Mouse (Mus musculus): ENCODE results near the gene Ttbk1. TPM values are rescaled to one million over a fixed set of nuclear protein-coding genes. Genes with fewer than 3 reads are reported as not detected.
"Not testable (repeated sequence)": the region's sequence is repeated elsewhere in the genome, so short reads cannot be mapped to it uniquely, and the experiment has no call there.

Gene Ttbk1
- polyA plus RNA-seq (2012; rRNA removed): 0.06 and 0.07 TPM in 2 replicates

DNA sequence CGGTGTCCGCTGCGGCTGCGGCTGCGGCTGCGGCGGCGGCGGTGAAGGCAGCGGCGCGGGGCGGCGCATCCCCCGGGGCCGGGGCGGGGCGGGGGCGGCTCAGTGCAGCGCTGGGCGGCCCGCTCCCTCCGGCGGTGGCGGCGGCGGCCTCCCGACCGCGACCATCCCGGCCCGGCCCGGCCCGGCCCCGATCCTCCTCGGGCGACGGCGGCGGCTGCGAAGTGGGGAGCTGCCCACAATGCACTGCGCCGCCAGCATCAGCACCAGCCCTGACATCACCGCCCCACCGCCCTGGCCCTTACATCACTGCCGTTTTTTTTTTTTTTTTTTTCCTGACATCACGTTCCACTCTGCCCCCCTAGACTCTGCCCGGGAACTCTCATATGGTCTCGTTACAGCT lies at the start of gene Ttbk1:
Gene Ttbk1 (minus strand): TSS at position 245 of the 400 bp plus-strand sequence.
- no peak for DNase-seq (ENCODE audit: low spot score)

DNA sequence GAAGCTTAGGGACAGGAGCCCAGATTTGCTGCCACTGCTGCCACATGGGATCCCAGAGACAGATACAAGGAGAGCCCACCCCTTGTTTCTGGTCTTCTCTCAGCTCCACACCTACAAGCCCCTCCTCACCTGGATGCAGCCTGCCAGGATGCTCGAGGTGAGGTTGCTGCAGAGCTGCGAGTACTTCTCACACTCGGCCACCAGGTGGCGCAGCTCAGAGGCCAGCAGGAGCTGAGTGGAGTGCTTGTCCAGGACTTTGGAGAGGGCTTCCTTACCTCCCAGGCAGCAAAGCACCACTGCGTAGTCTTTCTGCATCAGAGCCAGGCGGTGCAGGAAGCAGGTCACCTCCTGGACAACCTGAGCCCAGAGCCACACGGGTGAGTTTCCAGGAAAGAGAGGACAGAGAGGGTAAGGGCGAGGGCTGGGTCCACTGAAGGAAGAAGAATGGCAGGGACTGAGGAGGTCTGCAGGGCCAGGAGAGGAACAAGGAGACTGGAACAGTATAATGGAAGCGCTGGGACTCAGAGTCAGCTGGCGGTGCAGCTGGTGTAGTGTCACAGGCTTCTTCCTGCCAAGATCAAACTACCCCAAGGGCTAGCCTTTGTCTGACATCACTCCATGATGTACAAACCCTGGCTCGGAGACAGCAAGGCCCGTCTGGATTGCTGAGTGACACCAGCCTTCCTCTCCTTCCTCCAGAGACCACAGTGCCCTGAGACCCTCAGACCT lies 38.3 kb upstream of the Ttbk1 start:
- DNase-seq (ENCODE audit: low spot score): peak; percentile 61

DNA sequence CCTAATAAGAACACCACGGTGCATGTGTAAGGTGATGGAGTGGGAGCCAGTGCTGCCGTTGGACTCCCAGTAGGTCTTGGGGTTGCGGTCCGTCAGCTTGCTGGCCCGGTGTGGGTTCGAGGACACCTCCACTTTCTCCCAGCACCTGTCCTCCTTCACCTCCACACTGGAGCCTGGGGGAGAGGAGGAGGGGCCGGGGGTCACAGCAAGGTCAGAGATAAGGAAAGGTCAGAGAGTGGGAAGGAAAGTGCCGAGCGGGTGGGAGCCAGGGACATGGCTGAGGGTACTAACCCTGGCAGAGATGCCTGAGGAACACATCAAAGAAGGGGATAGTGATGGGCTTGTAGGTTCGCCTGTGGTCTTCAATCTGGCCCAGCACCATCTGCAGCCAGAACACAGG lies 37.6 kb upstream of the Ttbk1 start:
- peak; percentile 17 for DNase-seq (ENCODE audit: low spot score)

DNA sequence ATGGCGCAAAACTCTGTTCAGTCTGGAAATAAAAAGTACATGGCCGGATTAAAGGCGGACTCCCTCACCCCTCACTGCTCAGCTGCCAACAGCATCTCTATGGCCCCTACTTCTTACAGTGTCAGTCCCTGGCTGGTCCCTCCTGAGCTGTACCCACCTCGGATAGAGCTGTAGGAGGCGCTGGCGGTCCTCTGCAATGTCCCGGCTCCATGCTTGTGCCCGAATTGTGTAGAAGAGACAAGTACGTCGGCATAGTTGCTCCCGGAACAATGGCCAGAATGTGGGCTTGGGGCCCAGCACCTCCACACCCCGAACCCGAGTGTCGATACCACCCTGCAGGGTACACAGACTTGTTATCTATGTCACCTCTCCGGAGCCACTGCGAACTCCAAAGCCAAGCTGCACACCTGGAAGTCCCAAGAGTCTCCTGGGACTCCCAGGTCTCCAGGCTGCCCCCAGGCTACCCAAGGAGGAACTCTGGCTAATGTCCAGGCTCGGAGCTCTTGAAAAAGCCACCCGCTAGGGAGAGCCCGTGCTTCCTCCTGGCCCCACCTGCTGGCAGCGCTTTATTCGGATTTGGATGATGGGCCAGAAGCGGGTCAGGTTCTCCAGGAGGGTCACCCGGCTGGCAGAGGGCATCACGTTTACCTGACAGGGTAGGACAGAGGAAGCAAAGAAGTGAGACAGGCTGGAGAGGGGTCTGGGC lies 34.6 kb upstream of the Ttbk1 start:
- peak; percentile 17 for DNase-seq (ENCODE audit: low spot score)

DNA sequence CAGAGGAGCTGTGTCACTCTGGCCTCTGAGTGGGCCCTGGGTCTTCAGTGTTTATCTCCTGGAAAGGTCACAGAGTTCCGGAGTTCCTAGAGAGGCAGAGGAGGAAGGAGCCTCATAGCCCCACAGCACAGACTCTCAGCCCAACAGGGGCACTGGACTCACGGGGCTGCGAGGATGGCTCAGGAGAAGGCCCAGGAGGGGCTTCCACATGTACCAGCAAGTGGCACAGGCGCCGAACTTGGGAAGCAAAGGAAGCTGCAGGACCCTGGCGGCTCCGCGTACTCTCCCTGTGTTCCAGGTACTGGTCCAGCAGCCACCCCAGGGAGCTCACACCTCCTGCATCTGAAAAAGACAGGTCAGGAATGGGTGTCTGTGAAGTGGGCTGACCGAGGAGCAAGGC lies 33.7 kb upstream of the Ttbk1 start:
- peak; percentile 18 for DNase-seq (ENCODE audit: low spot score)

DNA sequence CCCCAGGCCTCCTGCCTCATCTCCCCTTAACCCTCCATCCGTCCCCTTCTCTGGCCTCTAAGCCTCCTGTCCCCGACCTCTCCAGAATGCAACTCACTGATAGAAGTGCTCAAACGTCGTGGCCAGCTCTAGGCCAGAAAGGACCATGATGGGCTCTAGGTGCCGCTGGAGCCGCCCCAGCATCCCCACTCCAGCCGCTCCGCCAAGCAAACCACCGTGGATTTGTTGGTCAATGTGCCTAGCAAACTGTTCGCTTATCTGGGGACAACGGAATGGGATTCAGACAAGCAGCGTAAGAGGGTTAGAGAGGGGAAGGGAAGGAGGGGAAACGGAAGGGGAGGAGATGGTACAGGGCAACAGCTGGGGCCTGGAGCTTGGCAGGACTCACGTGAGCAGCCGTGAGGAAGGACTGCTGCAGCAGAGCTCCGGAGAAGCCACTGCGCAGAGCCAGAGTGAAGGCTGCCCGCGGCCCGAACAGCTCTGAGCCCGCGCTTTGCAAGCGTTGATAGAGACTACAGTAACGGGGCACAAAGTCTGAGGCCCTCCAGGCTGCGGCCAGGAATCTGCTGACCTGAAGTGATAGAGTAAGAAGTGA lies 33.0 kb upstream of the Ttbk1 start:
- no peak for DNase-seq (ENCODE audit: low spot score)

DNA sequence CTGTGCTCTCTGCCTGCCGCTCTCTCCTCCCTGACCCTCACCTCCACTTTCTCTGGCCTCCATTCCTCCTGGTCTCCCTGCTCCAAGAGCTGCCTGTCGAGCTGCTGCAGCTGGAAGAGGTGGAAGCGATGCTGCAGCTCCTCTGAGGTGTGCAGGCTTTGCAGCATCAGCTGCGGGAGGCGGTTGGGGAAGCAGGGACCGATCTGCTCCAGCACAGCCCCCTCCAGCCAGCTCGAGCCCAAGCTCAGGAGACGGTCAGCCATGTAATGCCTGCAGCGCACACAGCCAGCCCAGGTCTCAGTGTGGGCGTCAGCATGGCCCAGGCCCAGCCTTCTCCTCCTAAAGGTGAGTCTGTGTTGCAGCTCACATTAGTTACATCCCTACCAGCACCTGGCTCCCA lies 32.5 kb upstream of the Ttbk1 start:
- DNase-seq (ENCODE audit: low spot score): no peak

DNA sequence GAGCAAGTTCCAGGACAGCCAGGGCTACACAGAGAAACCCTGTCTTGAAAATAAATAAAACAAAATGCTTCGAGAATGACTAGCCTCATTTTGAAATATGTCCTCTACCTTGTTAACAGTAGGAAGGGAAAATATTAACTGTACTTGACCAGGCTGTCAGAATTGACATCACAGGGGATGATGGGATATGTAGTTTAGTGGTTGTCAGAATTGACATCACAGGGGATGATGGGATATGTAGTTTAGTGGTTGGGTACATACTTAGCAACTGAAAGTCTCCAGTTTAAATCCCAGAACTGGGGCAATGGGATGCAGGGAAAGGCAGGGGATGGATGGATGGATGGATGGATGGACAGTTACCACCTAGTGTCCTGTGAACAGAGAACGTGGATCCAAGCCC lies 25.9 kb upstream of the Ttbk1 start:
- no peak for DNase-seq (ENCODE audit: low spot score)

DNA sequence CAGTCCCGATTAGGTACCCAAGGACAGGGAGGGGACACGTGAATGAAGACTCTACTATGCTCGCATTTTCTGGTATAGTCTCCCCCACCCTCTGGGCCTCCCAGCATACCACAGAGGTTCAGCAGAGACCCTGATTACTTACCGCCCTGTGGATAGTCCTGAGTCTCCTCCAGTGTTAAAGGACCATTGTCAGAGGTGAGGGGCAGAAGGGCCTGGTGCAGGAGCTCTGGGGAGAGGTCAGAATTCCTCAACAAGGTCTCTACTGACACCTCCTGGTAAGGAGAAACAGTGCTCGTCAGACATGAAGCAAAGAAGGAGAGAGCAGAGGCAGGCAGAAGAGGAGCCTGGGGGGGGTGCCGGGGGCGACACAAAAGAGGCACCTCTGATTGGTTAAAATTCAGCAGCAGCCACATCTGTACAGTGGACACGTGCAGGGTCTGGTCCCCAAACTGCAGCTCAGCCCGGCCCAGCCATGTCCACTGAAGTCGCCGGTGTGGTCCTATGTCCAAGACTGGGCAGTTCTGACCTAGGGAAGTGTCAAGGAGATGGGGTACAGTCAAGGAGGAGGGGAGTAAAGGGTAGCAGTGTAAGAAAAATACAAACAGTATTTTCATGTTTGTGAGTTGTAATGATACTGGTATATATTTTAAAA lies 23.7 kb upstream of the Ttbk1 start:
- DNase-seq (ENCODE audit: low spot score): no peak

DNA sequence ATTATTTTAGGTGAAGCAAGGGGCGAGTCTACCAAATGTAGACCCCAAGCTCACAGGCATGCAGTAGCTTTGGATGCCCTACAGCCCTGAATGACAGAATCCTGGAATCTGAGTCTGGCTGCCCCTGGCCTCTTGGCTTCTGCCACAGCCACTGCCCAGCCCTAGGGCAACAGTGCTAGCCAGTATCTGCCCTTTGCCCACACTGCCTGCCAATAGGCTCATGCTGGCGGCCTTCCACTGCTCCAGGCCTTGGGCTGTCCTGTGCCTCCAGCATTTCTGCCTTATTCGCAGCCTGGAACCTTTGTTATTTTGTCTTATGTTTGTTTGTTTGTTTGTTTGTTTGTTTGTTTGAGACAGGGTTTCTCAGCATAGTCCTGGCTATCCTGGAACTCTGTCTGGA lies 18.1 kb upstream of the Ttbk1 start:
- no peak for DNase-seq (ENCODE audit: low spot score)

DNA sequence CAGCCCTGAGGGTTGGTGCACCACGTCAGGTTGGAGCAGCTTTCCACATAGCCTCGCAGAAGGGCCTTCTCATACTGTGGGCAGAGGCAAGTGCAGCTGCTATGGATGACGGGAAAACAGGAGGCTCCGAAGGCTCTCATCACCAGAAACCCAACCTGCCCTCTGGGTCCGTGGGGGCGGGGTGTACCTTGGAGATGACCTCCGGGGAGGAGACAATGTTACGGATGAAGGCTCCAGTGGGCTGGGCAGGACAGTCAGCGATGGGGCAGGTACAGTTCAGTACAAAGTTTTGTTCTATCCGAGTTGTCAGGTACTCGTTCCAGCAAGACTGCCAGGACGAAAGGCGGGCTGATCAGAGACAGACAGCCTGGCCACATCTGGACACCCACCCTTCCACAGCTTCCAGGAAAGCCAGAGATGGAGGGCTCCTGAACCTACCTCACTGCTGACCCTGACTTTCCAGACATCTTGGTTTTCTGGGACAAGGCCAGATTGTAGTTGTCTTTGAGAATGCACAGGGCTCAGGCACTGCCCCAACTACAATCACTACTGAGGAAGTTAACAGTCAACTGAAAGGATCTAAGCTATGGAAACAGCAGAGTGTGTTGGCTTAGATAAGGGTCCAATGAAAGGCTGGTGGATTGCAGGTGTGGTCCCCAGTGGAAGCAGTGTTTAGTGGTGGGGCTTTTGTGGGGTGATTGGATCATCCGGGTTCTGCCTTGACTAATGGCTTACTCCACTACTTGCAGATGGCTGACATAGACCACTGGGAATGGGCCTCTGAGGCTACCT lies 16.6 kb upstream of the Ttbk1 start:
- DNase-seq (ENCODE audit: low spot score): no peak

DNA sequence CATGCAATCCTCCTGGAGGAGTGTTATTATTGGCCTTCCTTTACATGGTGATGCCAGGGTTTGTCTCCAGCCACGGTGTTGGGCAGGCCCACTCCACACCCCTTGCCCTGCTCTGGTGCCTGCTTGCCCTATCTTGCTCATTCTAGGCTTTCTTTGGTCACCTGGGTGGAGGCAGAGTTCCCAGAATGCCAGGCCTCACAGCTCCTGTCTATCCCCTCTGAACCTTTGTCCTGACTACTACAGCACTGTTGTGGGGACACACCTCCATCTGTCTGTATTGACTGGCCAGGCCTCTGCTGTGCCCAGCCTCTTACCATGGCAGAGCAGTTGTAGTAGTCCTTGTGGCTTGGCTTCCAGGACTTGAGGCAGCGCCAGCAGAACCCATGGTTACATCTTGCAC lies 15.3 kb upstream of the Ttbk1 start:
- DNase-seq (ENCODE audit: low spot score): no peak

DNA sequence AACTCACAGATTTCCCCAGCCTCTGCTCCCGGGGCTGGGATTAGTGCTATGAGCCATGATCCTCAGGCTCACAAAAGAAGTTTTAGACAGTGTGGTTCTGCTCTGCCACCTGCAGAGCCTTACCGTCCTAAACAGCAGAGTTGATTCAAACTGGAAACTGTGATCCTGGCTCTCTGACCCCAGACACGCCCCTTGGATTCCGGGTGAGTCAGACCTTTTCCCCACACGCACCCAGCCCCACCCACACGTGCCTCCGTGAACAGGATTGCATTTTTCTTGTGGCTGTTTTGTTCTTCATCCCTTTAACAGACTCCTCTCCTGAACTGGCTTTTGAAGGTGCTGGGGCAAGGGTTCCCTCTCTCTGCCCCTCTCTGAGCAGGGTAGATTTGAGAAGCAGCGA lies 10.5 kb upstream of the Ttbk1 start:
- no peak for DNase-seq (ENCODE audit: low spot score)

DNA sequence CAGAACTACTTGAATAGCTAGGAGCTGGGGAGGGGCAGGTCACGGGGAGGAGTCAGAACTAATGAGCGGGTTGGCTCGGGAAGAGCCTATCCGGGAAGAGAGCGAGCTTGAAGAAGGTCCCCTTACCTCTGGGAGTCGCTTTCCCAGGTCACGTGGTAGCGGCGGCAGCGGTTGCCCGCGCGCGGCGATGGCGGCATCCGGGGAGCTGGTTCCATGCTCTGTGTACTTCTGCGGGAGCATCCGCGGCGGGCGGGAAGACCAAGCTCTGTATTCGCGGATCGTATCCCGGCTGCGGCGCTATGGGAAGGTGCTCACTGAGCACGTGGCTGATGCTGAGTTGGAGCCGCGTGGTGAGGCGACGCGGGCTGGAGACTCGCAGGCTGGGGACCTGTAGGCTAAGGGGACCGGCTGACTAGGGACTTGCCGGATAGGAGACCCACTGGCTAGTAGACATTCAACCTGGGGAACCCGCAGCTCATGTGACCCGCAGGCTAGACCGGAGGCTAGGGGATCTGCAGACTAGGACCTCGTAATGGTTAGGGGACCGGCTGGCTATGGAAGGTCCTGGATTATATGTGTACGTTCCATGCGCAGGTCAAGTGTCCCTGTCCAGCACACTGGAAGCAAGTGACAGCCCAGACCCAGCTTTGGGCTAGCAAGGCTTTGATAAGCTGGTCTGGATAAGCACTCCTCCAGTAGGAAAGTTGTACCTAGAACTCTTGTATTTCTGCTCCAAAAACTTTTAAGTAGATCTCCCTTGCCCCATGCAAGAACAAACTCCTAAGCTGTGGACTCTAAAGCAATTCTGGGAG lies 9.4 kb upstream of the Ttbk1 start, which contains the start of gene Dnph1:
Gene Dnph1 (plus strand): TSS at position 89 of the 812 bp plus-strand sequence.
- DNase-seq (ENCODE audit: low spot score): peak; percentile 56

DNA sequence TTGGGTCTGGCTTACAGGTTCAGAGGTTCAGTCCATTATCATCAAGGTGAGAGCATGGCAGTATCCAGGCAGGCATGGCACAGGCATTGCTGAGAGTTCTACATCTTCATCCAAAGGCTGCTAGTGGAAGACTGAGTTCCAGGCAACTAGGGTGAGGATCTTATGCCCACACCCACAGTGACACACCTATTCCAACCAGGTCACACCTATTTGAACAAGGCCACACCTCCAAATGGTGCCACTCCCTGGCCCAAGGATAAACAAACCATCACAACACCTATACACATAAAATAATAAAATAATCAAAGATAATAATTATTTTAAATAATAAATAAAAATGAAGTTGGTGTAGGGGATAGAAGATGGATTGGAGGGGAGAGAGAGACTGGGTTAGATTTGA lies 8.6 kb upstream of the Ttbk1 start:
- DNase-seq (ENCODE audit: low spot score): not testable (repeated sequence)

DNA sequence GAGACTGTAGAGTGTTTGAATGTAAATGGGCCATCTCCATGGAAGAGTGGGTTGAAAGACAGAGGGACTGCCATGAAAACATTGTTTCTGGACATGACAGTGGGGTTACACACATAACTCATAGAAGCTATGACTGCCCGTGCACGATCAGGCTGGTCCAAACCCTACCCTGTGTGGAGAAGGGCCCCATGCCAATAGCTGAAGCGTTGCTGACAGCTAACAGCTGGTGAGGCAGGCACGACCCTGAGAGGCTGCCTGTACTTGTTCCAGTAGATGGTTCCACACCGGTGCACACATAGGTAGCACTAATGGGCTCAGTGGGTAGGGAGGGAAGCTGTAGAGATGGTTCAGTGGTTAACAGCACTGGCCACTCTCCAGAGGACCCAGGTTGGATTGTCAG lies 8.0 kb upstream of the Ttbk1 start:
- DNase-seq (ENCODE audit: low spot score): no peak

DNA sequence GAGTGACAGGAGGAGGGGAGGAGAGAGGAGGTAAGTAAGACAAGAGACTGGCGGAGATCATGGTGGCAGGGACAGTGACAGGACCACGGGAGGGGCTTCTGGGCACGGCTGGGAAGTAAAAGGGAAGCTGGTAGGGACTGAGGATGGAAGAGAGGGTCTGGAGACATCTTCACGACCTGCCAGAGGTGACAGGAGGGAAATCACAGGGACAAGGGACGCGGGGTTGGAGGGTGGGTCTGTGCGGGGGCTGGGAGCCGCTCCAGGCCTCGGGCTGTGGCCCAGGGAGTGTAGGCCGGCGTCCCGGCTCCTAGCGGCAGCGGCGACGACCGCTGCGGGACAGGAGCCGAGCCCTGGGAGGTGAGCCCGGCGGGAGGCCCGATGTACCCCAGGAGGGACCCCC lies 480 bp downstream of the Ttbk1 start:
- no peak for DNase-seq (ENCODE audit: low spot score)

DNA sequence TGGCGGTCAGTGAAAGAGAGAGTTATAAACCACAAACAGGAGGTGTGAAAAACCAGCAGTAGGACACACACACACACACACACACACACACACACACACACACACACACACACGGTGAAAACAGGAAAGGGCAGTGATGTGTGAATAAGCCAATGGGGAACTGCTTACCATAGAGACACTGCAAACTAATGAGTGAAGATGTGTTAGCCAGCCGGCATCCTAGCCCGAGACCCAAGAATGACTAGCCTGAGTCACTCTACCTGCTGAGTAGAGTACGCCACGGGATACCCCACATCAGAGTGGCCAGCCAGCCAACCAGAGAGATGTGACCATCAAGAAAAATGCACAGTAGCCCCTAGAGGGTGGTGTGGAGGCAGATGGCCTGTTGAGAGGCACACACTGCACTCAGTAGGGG lies 3.0 kb downstream of the Ttbk1 start:
- no peak for DNase-seq (ENCODE audit: low spot score)

DNA sequence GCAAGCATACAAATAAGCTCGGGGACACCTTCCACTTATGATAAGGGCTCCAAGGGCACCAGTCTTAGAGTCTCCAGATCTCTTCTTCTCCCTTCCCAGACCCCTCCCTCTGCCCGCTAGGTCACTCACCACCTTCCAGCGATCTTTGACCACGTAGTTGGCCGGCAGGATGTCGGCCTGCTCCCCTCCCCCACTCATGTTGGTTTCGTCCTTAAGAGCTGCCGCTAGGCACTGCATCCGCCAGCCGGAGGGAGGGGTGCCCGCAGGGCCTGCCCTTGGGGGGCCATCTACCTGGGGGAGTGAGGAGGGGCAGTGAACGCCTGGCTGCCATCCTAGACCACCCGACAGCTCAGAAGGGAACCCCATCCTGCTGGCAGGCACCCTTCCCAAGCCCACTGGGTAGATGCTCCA lies 3.4 kb downstream of the Ttbk1 start:
- DNase-seq (ENCODE audit: low spot score): no peak

DNA sequence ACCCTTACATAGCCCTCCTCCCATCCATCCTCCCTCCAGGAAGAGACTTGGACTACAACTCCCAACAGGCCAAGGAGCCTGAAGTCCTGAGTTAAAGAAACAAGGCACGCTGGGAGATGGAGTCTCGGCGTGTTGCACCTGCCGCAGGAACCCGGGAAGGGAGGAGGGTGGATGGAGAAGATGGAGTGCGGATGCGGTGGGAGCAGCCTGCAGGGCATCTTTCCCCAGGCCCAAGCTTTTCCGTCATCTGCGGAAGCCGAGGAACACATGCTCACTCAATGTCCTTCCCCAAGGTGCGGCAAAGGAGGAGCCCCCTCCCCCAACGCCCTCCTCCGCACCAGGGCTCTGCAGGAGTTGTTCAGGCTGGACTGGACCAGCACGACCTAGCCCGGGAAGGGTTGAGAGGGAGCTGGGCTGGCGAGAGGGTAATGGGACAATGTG lies 3.9 kb downstream of the Ttbk1 start:
- DNase-seq (ENCODE audit: low spot score): no peak

DNA sequence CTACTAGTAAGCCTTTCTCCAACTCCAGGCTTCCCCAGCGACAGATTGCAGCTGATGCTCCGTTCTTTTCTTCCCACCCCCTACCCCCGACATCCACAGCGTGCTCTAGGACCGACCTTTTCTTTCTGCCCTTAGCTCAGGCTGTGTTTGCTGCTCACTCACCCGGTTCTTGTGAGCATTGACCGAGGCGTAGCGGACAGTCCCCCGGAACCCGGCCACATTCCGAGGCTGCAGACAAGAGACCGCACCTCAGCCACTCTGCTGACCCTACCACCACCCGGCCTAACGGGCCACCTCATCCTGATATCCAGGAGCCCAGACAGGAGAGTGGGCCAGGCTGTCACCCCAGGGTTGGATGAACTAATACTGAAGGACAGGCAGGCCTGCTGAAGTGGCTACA lies 10.2 kb downstream of the Ttbk1 start:
- no peak for DNase-seq (ENCODE audit: low spot score)

Data from urinary bladder, adult 2 months (tissue).